Mouse (Mus musculus) forebrain, postnatal 0 days (tissue): ENCODE results near the gene Eml1. TPM values are rescaled to one million over a fixed set of nuclear protein-coding genes. Genes with fewer than 3 reads are reported as not detected.
A peak's percentile ranks its signal among the peaks of the same experiment; 100 is the strongest.

Experiments
- ATAC-seq: fragments of 200-750 bp; cut with Nextera tagmentation; 2 replicates; pipeline ENCODE4 v1.8.0; 2017; ENCODE audit warnings: mild to moderate bottlenecking, moderate library complexity
- DNase-seq: peaks from one replicate; pipeline ENCODE4 v3.0.0-alpha.2; 2015
- H3K27ac ChIP-seq: fragments of 300-500 bp; sonication (generic); 2 replicates; pipeline ENCODE4 v1.5.1; 2014; ENCODE audit warnings: low read depth, mild to moderate bottlenecking, antibody characterized with exemption, low read length, moderate library complexity, mixed read lengths
- H3K27me3 ChIP-seq: fragments of 300-500 bp; sonication (generic); 2 replicates; pipeline ENCODE4 v1.6.1; 2014; ENCODE audit warnings: mild to moderate bottlenecking, low read length, mixed read lengths; ENCODE audit not compliant: insufficient read depth
- H3K36me3 ChIP-seq: fragments of 300-500 bp; sonication (generic); 2 replicates; pipeline ENCODE4 v1.6.1; 2014; ENCODE audit warnings: mild to moderate bottlenecking, moderate library complexity; ENCODE audit not compliant: insufficient read depth
- H3K4me1 ChIP-seq: fragments of 300-500 bp; sonication (generic); 2 replicates; pipeline ENCODE4 v1.6.1; 2014; ENCODE audit warnings: antibody characterized with exemption; ENCODE audit not compliant: insufficient read depth
- H3K4me2 ChIP-seq: fragments of 300-500 bp; sonication (generic); 2 replicates; pipeline ENCODE4 v1.6.1; 2014; ENCODE audit warnings: low read depth, mild to moderate bottlenecking, moderate library complexity
- H3K4me3 ChIP-seq: fragments of 300-500 bp; sonication (generic); 2 replicates; pipeline ENCODE4 v1.5.1; 2014; ENCODE audit warnings: low read depth, low read length, mixed read lengths
- H3K9ac ChIP-seq: fragments of 300-500 bp; sonication (generic); 2 replicates; pipeline ENCODE4 v1.6.1; 2014; ENCODE audit warnings: mild to moderate bottlenecking
- H3K9me3 ChIP-seq: fragments of 300-500 bp; sonication (generic); 2 replicates; pipeline ENCODE4 v1.6.1; 2016; ENCODE audit warnings: low read length
- CTCF ChIP-seq: sonication (generic); IDR thresholded peaks from 2 replicates; pipeline ENCODE4 v1.5.1; 2016; ENCODE audit warnings: antibody characterized with exemption, control low read depth, low read depth
- WGBS: fragments of 180-500 bp; shearing (Covaris S2); extraction: QIAGEN DNeasy Blood & Tissue Kit; methylation state at CpG from one replicate; pipeline ENCODE4 v1.1.7; 2014; 5-methylcytosine and 5-hydroxymethylcytosine counted together
- polyA plus RNA-seq: library from polyadenylated mRNA; unstranded; fragments of >200 nt; fragmentation: Nextera tagmentation; extraction: Ambion mirVana; gene quantifications from 2 replicates; pipeline ENCODE4 v1.2.1, GENCODE M21; 2015
- total RNA-seq: library from RNA; depleted of rRNA; stranded (reverse); fragments of >200 nt; gene quantifications from 2 replicates; pipeline ENCODE4 v1.2.3, GENCODE M21; 2014

Gene Eml1
- total and polyA plus RNA-seq, 2 experiments from 2014 or later: 43.5 to 69.1 TPM

GRCm38 (mm10) chr12:108536461-108536860, 165.7 kb downstream of the Eml1 start:
- peaks cover 58% of the 10 kb centered on the region for H3K36me3 ChIP-seq
- no peaks in the 10 kb centered on the region for H3K4me1 ChIP-seq
- 69% methylated on average over 10 of the region's 10 CpGs for WGBS
- no peak overlapping the region for H3K4me3 ChIP-seq
- H3K4me2 ChIP-seq: no peak overlapping the region
- no peaks in the 10 kb centered on the region for H3K9me3 ChIP-seq
- DNase-seq (no peak), ATAC-seq (no peak)
- peak; percentile 68 for TF ChIP-seq CTCF
- no peak overlapping the region for H3K27ac ChIP-seq
- no peak overlapping the region for H3K9ac ChIP-seq
- no peaks in the 10 kb centered on the region for H3K27me3 ChIP-seq

GRCm38 (mm10) chr12:108541088-108541487, 170.3 kb downstream of the Eml1 start:
- peaks cover 37% of the 10 kb centered on the region for H3K36me3 ChIP-seq
- ATAC-seq: peak; percentile 56
- H3K4me2 ChIP-seq: no peak overlapping the region
- H3K9ac ChIP-seq: no peak overlapping the region
- DNase-seq: peak; percentile 75
- no peaks in the 10 kb centered on the region for H3K27me3 ChIP-seq
- WGBS: 24% methylated on average over 6 of the region's 6 CpGs
- peak; percentile 86 for TF ChIP-seq CTCF
- no peaks in the 10 kb centered on the region for H3K9me3 ChIP-seq
- H3K4me1 ChIP-seq: no peaks in the 10 kb centered on the region
- H3K27ac ChIP-seq: no peak overlapping the region
- no peak overlapping the region for H3K4me3 ChIP-seq

- H3K4me2 ChIP-seq: no peak overlapping the region
- no peak overlapping the region for H3K4me3 ChIP-seq
- no peaks in the 10 kb centered on the region for H3K4me1 ChIP-seq
- TF ChIP-seq CTCF: no peak
- no peaks in the 10 kb centered on the region for H3K36me3 ChIP-seq
- peak; percentile 62 for ATAC-seq
- no peaks in the 10 kb centered on the region for H3K9me3 ChIP-seq
- H3K9ac ChIP-seq: no peak overlapping the region
- H3K27me3 ChIP-seq: no peaks in the 10 kb centered on the region
- DNase-seq: no peak
- H3K27ac ChIP-seq: no peak overlapping the region
- WGBS: 7% methylated on average over 10 of the region's 10 CpGs
Measured at GRCm38 (mm10) chr12:108546508-108547153, 175.9 kb downstream of the Eml1 start.

- ATAC-seq (no peak), DNase-seq (no peak)
- Histone ChIP-seq H3K9ac (no peak overlapping the region), H3K36me3 (no peaks in the 10 kb centered on the region), H3K9me3 (no peaks in the 10 kb centered on the region), H3K4me3 (no peak overlapping the region), H3K27me3 (no peaks in the 10 kb centered on the region), H3K4me1 (no peaks in the 10 kb centered on the region), H3K4me2 (no peak overlapping the region), H3K27ac (0 out of 2 replicates have a peak overlapping the region, but pooled peaks have one; percentile 15)
- 70% methylated on average over 15 of the region's 15 CpGs for WGBS
- peak; percentile 25; the same call in 1 of the 2 replicates for TF ChIP-seq CTCF
Measured at GRCm38 (mm10) chr12:108547251-108547875, 176.6 kb downstream of the Eml1 start.

- Histone ChIP-seq H3K27ac (no peak overlapping the region), H3K9me3 (no peaks in the 10 kb centered on the region), H3K9ac (no peak overlapping the region), H3K27me3 (no peaks in the 10 kb centered on the region), H3K36me3 (no peaks in the 10 kb centered on the region), H3K4me1 (peaks cover 9% of the 10 kb centered on the region), H3K4me3 (no peak overlapping the region), H3K4me2 (no peak overlapping the region)
- no peak for TF ChIP-seq CTCF
- 84% methylated on average over 7 of the region's 7 CpGs for WGBS
- DNase-seq (no peak), ATAC-seq (no peak)
Measured at GRCm38 (mm10) chr12:108551731-108552130, 181.0 kb downstream of the Eml1 start.

- no peak overlapping the region for H3K9ac ChIP-seq
- TF ChIP-seq CTCF: no peak
- no peak overlapping the region for H3K4me3 ChIP-seq
- DNase-seq (no peak), ATAC-seq (no peak)
- H3K36me3 ChIP-seq: no peaks in the 10 kb centered on the region
- peaks cover 19% of the 10 kb centered on the region for H3K4me1 ChIP-seq
- H3K9me3 ChIP-seq: no peaks in the 10 kb centered on the region
- H3K4me2 ChIP-seq: no peak overlapping the region
- 42% methylated on average over 6 of the region's 6 CpGs for WGBS
- no peaks in the 10 kb centered on the region for H3K27me3 ChIP-seq
- no peak overlapping the region for H3K27ac ChIP-seq
Measured at GRCm38 (mm10) chr12:108553079-108553478, 182.3 kb downstream of the Eml1 start.

GRCm38 (mm10) chr12:108554120-108554841, 183.5 kb downstream of the Eml1 start, which contains the start of gene Evl:
Gene Evl (plus strand): TSS chr12:108554720.
- H3K27me3 ChIP-seq: no peaks in the 10 kb centered on the region
- H3K9ac ChIP-seq: peak within 1 kb of the TSS; percentile 95
- H3K27ac ChIP-seq: peak within 1 kb of the TSS; percentile 96
- WGBS: 5% methylated on average over 50 of the region's 50 CpGs
- no peaks in the 10 kb centered on the region for H3K36me3 ChIP-seq
- 0 out of 2 replicates have a peak, but pooled peaks have one; percentile 13 for TF ChIP-seq CTCF
- peaks cover 26% of the 10 kb centered on the region for H3K4me1 ChIP-seq
- DNase-seq (peak; percentile 96), ATAC-seq (peak; percentile 90)
- peak within 1 kb of the TSS; percentile 97 for H3K4me3 ChIP-seq
- peak within 1 kb of the TSS; percentile 66 for H3K4me2 ChIP-seq
- H3K9me3 ChIP-seq: no peaks in the 10 kb centered on the region
